Mouse (Mus musculus) ES-E14 (cell line): ENCODE data around the gene Dock2. TPM values are rescaled to one million over a fixed set of nuclear protein-coding genes. Genes with fewer than 3 reads are reported as not detected.

ENCODE experiments used
- DNase-seq: peaks from one replicate; pipeline ENCODE4 v3.0.0-alpha.2; 2013; ENCODE audit warnings: low read depth, low spot score
- H3K27ac ChIP-seq: 2 replicates; pipeline ENCODE4 v1.5.1; 2012; ENCODE audit warnings: low read depth, mild to moderate bottlenecking, low read length, moderate library complexity, mixed read lengths; ENCODE audit not compliant: poor library complexity, insufficient read depth, severe bottlenecking
- H3K36me3 ChIP-seq: 2 replicates; pipeline ENCODE4 v1.6.1; 2012; ENCODE audit warnings: mild to moderate bottlenecking, low read length, moderate library complexity, mixed read lengths; ENCODE audit not compliant: control insufficient read depth, poor library complexity, insufficient read depth, severe bottlenecking
- H3K4me1 ChIP-seq, 2 experiments: fragments of 150-350 bp in 1 of 2; sonication (generic) in 1 of 2; 2 replicates each; pipeline ENCODE4 v1.6.1; 2012; ENCODE audit warnings: low read length in 2 of 2, mild to moderate bottlenecking in 1 of 2, mixed read lengths in 1 of 2; ENCODE audit not compliant: control insufficient read depth in 2 of 2, insufficient read depth in 2 of 2, poor library complexity in 1 of 2
- H3K4me3 ChIP-seq, 2 experiments: fragments of 150-350 bp in 1 of 2; sonication (generic) in 1 of 2; 2 replicates each; pipeline ENCODE4 v1.5.1; 2012; ENCODE audit warnings: low read length in 2 of 2, low read depth in 1 of 2, mild to moderate bottlenecking in 1 of 2, mixed read lengths in 1 of 2; ENCODE audit not compliant: insufficient read depth in 1 of 2, poor library complexity in 1 of 2, severe bottlenecking in 1 of 2
- H3K9ac ChIP-seq: 2 replicates; pipeline ENCODE4 v1.6.1; 2012; ENCODE audit warnings: low read depth, mild to moderate bottlenecking, low read length, mixed read lengths; ENCODE audit not compliant: poor library complexity, insufficient read depth, severe bottlenecking
- H3K9me3 ChIP-seq: fragments of 150-350 bp; sonication (generic); 2 replicates; pipeline ENCODE4 v1.6.1; 2012; ENCODE audit warnings: low read depth, mild to moderate bottlenecking, low read length; ENCODE audit not compliant: control insufficient read depth, insufficient read depth
- CHD2 ChIP-seq: IDR thresholded peaks from 2 replicates; pipeline ENCODE4 v1.6.1; 2014; ENCODE audit warnings: mild to moderate bottlenecking, low read depth, low read length, inconsistent platforms
- HCFC1 ChIP-seq: IDR thresholded peaks from 2 replicates; pipeline ENCODE4 v1.6.1; 2012; ENCODE audit warnings: low read length, inconsistent platforms, borderline replicate concordance; ENCODE audit not compliant: insufficient read depth
- MAFK ChIP-seq: IDR thresholded peaks from 2 replicates; pipeline ENCODE4 v1.6.1; 2014; ENCODE audit warnings: mild to moderate bottlenecking, low read depth, low read length, inconsistent platforms; ENCODE audit not compliant: insufficient read depth
- ZC3H11A ChIP-seq: IDR thresholded peaks from 2 replicates; pipeline ENCODE4 v1.6.1; 2012; ENCODE audit warnings: low read depth, mild to moderate bottlenecking, inconsistent platforms, low read length, borderline replicate concordance
- ZNF384 ChIP-seq: IDR thresholded peaks from 2 replicates; pipeline ENCODE4 v1.6.1; 2012; ENCODE audit warnings: low read depth, low read length, inconsistent platforms
- in situ Hi-C, 2 experiments: fragments of 600-800 bp; cut with MboI; formaldehyde crosslinking; loops; one replicate each; pipeline ENCODE4 v1.15.1; 2025; ENCODE audit warnings: low sequenced_read_pairs in 2 of 2, inconsistent platforms in 1 of 2; ENCODE audit not compliant: unreplicated experiment in 2 of 2
- total RNA-seq: library from RNA; depleted of rRNA; stranded (reverse); fragments of 300-350 nt; gene quantifications from 2 replicates; pipeline ENCODE4 v1.2.3, GENCODE M21; 2012

Dock2 gene
- total RNA-seq, 1 experiment: 1.7 TPM

- no peak for DNase-seq
- in situ Hi-C loops: no loop called here
- Histone ChIP-seq H3K9ac (no peak overlapping the region), H3K4me3 (no peak overlapping the region), H3K4me1 (no peaks in the 10 kb centered on the region), H3K9me3 (no peaks in the 10 kb centered on the region), H3K36me3 (no peaks in the 10 kb centered on the region), H3K27ac (no peak overlapping the region)
- TF ChIP-seq ZC3H11A (no peak), CHD2 (no peak), HCFC1 (no peak), MAFK (no peak), ZNF384 (no peak)
These were observed 435.3 kb downstream of the Dock2 start for GRCm38 (mm10) chr11:34348287-34348918.

GRCm38 (mm10) chr11:34344310-34344709 is 439.4 kb downstream of the Dock2 start:
- DNase-seq: no peak
- H3K9me3 ChIP-seq: no peaks in the 10 kb centered on the region
- H3K4me3 ChIP-seq: no peak overlapping the region
- no peaks in the 10 kb centered on the region for H3K36me3 ChIP-seq
- H3K9ac ChIP-seq: no peak overlapping the region
- TF ChIP-seq ZC3H11A: no peak
- TF ChIP-seq CHD2: no peak
- TF ChIP-seq ZNF384: no peak
- no peak for TF ChIP-seq MAFK
- TF ChIP-seq HCFC1: no peak
- H3K27ac ChIP-seq: no peak overlapping the region
- no peaks in the 10 kb centered on the region for H3K4me1 ChIP-seq
- in situ Hi-C loops: no loop called here

GRCm38 (mm10) chr11:34343742-34344307 is 439.9 kb downstream of the Dock2 start:
- in situ Hi-C loops: no loop called here
- TF ChIP-seq MAFK: no peak
- no peak for TF ChIP-seq CHD2
- TF ChIP-seq ZC3H11A: no peak
- TF ChIP-seq HCFC1: no peak
- no peak for TF ChIP-seq ZNF384
- DNase-seq: no peak
- no peak overlapping the region for H3K27ac ChIP-seq
- H3K4me1 ChIP-seq: no peaks in the 10 kb centered on the region
- no peak overlapping the region for H3K4me3 ChIP-seq
- H3K9me3 ChIP-seq: no peaks in the 10 kb centered on the region
- no peaks in the 10 kb centered on the region for H3K36me3 ChIP-seq
- H3K9ac ChIP-seq: no peak overlapping the region

- Histone ChIP-seq H3K4me3 (no peak overlapping the region), H3K27ac (no peak overlapping the region), H3K9ac (no peak overlapping the region), H3K4me1 (no peaks in the 10 kb centered on the region), H3K9me3 (no peaks in the 10 kb centered on the region), H3K36me3 (no peaks in the 10 kb centered on the region)
- TF ChIP-seq ZNF384 (no peak), CHD2 (no peak), ZC3H11A (no peak), HCFC1 (no peak)
- in situ Hi-C loops: no loop called here
- DNase-seq: no peak
These were observed 444.0 kb downstream of the Dock2 start for GRCm38 (mm10) chr11:34339693-34340092.
